Mouse (Mus musculus): ENCODE measurements around the gene Tjp3.

GRCm38 (mm10) chr10:81297845-81298244 lies 6.5 kb upstream of the Tjp3 start:
- TF ChIP-seq POLR2A (IDR thresholded peaks at IDR 0.05; ENCODE audit: borderline replicate concordance, low read depth, low read length) (0 out of 2 replicates have a peak, but pooled peaks have one; percentile 28), CTCF (IDR thresholded peaks at IDR 0.05; ENCODE audit: low read depth, low read length) (no peak)

Data from bone marrow macrophage, adult 2 months (primary cell).